Mouse (Mus musculus): ENCODE measurements around the gene Glis2.

The Glis2 gene

GRCm38 (mm10) chr16:4641119-4641838 is 46.8 kb downstream of the Glis2 start:
- no peak for DNase-seq

- DNase-seq, result peak; percentile 82
Observed at GRCm38 (mm10) chr16:4642190-4642589, 47.7 kb downstream of the Glis2 start.

DNA sequence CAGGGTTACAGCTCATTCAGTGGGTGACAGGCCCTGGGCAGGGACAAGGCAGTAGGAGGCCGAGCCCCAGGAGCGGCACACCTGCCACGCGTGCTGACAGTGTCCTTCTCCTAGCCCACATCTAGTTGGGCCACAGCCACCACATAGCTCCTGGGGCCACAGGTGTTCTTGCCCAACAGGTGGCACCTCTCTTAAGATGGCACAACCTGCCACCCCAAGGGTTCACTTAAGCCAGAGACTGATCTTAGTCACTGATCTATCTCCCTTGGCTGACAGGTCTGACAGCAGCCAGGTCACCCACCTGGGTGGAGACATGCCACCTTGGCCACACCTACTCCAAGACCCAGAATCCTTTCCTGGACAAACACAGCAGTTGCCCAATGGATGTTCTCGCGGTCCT is 48.4 kb downstream of the Glis2 start:
- no peak for DNase-seq

DNA sequence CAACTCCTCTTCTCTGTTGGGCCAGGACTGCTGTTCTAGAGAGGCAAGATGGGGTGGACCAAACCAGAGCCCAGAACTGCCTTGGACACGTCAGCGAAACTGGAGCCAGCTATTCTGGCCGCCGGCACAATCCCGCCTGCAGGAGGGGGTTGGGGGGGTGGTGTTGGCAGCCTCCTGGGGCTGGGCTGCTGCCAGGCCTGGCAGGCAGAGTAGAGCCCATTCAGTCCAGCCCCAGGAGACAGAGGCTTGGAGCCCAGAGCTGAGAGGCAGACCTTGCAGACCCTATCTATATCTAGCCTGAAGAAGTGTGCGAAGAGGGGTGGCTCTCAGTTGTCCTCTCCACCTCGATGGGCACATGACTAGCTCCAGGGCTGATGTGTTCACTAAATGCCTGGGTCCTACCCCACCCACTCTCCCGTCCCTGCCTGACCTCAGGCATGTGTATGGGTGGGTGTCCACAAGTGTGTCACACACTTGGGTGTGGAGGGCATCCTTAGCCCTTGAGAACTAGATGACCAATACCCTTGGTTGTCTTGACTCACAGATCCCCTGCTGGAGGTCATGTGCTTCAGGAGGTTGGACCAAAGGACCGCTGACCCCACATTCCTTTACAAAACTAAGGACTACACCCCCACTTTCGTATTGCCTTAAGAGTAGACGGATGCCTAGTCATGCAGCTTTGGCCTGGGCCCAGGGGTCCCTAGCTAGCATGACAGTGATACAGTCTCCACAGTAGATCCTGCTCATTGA is 49.3 kb downstream of the Glis2 start:
- peak; percentile 84 for DNase-seq

DNA sequence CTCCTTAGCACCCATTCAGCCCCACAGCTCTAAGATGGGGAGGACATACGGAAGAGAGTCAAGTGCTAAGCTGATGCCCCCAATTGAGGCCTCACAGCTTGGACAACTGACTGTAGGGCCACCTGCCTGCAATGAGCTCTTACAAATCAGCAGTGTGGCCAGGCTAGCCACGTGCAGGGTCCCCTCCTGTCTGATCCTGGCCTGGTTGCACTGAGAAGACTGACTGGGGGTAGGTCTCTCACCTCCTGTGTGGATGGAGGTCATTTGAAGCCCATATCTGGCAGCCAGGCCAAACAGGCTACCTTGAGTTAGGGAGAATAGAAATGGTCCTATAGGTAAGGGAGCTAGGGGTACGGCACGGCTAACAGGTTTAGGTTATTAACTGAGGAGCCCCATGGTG is 51.4 kb downstream of the Glis2 start:
- no peak for DNase-seq

GRCm38 (mm10) chr16:4646831-4647230 is 52.3 kb downstream of the Glis2 start:
- DNase-seq, result no peak

GRCm38 (mm10) chr16:4647651-4648141 is 53.2 kb downstream of the Glis2 start:
- DNase-seq, result no peak

- DNase-seq, result no peak
Observed at GRCm38 (mm10) chr16:4648416-4649023, 54.0 kb downstream of the Glis2 start.

- DNase-seq, result no peak
Observed at GRCm38 (mm10) chr16:4649211-4649610, 54.7 kb downstream of the Glis2 start.

DNA sequence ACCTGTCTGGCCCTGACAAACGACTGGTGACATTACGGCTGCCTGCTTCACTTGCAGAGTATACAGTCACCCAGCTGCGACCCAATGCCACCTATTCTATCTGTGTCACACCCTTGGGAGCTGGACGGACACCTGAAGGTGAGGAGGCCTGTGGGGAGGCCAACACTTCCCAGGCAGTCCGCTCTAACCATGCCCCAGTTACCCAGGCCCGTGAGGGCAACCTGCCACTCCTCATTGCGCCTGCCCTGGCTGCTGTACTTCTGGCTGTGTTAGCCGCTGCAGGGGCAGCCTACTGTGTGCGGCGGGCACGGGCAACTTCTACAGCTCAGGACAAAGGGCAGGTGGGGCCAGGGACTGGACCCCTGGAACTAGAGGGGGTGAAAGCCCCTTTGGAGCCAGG is 55.2 kb downstream of the Glis2 start:
- no peak for DNase-seq

DNA sequence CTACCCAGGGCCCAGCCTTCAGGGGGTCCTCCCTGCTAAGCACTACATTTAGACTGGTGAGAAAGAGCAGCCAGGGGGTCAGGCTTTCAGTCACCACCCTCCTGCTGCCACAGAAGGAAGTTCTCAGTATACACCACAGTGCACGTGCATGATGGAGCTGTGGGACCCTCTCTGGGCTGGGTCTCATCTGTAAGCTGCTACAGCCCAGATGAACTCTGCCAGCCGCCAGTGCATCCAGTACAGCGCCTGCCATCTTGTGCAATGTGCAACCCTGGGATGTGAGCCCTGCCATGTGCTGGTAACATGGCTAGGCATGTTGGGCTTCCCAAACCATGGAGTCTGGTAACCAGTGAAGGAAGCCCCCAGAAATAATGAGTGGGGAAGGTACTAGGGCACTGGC is 55.6 kb downstream of the Glis2 start:
- DNase-seq, result no peak

DNA sequence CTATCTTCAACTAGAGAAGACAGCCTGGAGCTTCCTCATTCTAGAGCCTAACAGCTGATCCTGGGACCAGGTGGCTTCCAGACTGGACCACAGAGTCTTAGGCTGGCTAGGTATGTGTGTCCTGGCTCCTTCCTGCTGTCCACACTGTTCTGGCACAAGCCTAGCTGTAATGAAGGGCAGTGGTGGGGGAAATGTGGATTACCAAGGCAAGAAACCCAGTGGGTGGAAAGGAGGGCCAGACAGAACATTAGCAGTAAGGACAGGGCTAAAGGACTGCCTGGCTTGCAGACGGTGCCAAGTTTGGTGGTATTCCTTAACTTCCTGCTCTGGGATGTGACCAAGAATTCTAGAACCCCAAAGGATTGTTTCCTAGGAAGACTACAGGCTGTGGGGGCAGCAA is 56.6 kb downstream of the Glis2 start:
- no peak for DNase-seq

DNA sequence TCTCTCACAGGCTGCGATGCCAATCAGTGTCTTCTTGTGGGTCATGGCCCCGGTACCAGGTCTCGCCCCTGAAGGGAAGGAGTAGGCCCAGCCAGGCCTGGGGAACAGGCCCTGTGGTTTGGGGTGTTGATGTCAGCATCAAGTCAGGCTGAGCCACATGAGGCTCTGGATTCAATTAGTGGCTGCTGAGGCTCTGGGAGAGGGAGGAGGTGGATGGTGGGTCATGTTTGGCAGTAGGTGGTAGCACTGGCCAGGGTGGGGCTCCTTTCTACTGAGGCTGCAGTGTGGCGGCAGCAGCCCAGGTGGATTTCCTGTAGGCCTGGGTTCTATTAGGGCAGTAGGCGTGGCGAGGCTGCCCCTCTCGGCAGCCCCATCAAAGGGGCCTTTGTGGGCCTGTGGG is 57.1 kb downstream of the Glis2 start:
- DNase-seq, result no peak

GRCm38 (mm10) chr16:4652707-4653416 is 58.3 kb downstream of the Glis2 start:
- no peak for DNase-seq

DNA sequence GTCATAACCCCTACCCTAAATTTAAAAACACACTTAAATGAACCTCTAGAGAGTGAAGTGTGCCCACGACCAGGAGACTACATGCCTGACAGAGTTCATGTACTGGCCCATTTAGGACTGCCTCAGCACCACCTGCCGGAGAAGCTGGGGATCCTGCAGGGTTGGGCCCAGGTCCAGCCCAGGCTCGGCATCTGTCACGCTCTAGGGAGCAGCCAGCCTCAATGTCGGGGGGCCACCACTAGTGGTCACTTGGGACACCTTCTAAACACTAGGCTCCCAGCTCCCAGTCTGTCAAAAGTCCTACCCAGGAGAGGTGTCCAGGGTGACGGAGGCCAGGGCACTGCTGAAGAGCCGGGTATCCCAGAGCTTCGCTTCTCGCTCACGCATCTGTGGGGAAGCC is 60.2 kb downstream of the Glis2 start:
- no peak for DNase-seq

DNA sequence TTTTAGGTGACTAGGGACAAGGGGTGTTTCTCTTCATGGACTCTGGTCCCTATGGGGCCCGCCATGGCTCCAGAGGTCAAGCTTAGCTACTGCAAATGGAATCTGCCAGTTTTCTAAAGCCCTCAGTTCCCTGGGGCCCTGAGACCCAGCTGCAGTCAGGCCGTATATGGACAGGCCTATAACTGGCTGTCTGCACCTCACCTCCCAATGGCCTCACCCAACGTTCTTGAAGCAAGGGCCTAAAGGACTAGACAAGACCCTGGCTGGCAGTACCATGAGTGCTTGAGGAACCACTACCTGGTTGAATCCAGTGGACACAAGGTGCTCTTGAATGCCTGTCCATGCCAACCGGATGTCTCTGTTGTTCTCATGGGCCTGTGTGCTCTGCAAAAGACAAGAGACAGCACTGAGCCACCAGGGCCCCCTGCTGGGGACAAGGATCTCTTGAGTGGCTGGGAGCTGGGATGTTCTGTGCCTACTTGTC is 60.8 kb downstream of the Glis2 start:
- peak; percentile 44 for DNase-seq

DNA sequence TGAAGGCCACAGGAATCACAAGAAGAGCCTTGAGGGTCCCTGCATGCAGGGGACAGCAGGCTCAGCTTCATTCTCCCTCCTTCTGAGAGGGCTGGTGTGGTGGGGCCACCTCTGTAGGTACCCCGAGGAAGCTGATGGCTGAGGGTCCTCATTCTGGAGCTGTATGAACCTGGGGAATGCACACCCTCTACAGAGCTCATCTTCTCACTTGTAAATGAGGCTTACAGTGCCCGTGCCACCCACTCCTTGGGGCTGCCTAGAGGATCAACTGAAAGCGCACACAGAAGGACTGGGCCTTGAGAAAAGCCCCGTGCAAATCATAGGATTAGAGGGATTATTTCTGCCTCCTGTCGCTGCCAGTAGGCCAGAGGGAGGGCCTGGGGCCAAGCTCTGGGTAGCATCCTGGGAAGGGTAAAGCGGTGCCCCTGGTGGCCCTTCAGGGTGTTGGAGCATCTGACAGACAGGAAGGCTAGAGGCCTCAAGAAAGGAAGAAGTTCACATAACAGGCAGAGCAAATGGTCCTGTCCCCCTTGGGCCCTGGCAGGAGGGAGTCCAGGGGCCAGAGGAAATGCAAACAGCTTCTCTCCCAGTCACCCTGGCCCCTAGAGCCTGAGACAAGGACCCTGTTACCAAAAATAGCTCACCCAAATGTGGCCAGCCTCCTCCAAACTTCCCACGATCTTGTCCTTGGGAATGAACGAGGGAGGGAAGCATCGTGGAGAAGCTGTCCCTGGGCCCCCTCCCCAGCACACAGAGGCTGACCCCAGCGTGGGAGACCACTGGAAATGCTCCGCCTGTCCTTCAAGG is 61.5 kb downstream of the Glis2 start:
- no peak for DNase-seq

DNA sequence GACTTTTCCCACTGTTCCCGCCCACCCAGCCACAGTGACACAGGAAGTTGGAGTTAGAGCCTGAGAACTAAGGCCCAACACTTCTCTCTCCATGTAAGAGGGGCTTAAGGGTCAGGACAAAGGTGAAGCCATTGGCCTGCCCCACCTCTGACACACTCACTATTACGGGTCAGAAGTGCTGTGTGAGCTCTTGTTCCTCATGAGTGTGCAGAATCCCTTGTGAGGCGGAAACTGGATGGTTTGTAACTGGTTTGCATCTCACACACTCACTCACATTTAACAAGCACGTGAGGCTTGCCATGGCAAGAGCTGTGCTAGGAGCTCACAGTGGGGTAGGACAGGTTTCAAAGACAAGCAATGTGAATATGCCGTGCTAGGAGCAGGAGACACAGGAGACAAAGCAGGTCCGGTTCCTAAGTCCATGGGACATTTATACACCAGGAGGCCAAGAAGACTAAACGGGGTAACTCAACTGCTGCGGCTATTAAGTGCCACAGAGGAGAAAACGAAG is 62.1 kb downstream of the Glis2 start:
- no peak for DNase-seq

DNA sequence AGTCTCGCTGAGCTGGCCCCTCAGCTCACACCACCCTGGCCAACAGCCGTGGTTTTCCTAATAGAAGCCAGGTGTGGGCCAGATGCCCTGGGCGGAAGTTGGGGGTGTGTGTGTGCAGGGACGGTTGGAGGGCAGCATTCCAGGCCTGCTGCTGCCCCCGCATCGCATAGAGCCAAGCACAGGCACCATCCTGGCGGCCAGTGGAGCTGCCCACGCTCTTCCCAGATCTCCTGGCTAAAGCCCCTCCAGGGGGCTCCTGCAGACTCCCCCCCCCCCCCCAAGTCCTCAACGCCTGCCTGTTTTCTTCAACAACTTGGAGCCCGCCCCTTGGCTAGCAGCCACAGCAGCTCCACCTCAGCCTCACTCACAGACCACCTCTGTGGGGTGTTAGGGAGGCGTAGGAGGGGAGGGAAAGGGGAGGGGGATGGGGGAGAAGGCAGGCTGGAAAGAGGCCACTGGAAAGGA is 64.3 kb downstream of the Glis2 start:
- peak; percentile 70 for DNase-seq

DNA sequence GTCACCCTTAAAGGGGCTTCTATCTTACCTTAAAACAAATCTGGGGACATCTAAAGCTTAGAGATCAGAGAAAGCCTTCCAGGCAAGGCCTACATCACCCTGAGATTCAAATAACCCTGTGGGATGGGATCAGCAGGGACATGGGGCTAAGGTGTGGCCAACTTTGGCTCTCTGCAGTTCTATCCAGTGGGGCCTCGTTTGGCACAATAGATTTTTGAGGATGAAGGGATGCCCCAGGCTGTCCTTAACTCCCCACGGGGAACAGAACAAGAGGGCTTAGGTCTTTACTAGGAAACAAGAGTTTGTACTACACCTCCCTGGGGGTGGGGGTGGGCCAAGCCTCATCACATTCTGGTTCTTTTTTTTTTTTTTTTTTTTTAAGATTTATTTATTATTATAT is 64.8 kb downstream of the Glis2 start:
- no peak for DNase-seq

DNA sequence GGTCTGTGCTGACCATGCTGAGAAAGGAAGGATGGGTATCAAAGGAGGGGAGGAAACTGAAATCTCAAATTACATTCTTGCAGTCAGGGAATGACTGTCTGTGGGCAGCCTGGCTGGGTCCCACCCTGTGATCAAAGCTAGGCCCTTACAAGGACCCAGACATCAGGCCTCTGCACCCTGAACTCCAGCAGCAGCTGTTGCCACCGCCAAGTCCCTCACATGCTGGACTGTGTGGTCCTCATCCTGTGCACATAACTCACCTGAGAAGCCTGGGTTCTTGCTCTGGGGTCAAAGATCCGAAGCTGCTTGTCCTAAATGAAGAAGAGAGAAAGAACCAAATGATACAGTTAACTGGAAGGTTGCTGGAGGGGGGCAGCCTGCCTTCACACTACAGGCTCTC is 67.1 kb downstream of the Glis2 start:
- no peak for DNase-seq

GRCm38 (mm10) chr16:4663806-4664205 is 69.3 kb downstream of the Glis2 start:
- DNase-seq, result no peak

Measured in right cerebral cortex, adult 18-20 months (tissue).